Mouse (Mus musculus): ENCODE measurements around the gene Mansc4. TPM values are rescaled to one million over a fixed set of nuclear protein-coding genes. Genes with fewer than 3 reads are reported as not detected.

The Mansc4 gene
- total and polyA plus RNA-seq, 2 experiments from 2014 or later: 1.6 TPM

DNA sequence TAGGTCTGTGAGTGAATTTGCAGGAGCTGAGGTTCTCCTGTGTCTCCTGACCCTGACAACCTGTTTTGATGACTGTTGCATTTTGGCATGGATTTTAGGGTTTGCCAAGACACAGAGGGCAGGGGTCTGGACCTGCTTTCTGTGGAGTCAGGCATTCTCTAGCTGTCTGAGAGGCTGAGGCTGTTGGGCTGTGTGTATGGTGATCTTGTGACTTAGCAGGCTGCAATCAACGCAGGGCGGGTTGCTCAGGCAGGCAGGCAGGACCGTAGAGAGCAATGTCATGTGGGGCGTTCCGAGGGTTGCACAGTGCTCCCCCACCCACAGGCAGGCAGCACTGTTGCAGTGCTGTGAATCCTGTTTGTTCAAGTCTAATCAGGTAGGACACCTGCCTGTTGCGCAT, 19.9 kb upstream of the Mansc4 start:
- ATAC-seq (no peak), DNase-seq (no peak)
- TF ChIP-seq CTCF (IDR thresholded peaks at IDR 0.05; ENCODE audit: low read depth): no peak
- H3K27ac ChIP-seq (ENCODE audit: low read depth, low read length): no peak overlapping the region
- H3K9ac ChIP-seq: no peak overlapping the region
- no peaks in the 10 kb centered on the region for H3K9me3 ChIP-seq (ENCODE audit: low read length)
- no peak overlapping the region for H3K4me2 ChIP-seq (ENCODE audit: low read depth)
- H3K4me1 ChIP-seq (ENCODE audit: insufficient read depth): no peaks in the 10 kb centered on the region
- WGBS: 94% methylated on average over 6 of the region's 6 CpGs
- H3K4me3 ChIP-seq (ENCODE audit: low read depth, low read length): no peak overlapping the region
- H3K36me3 ChIP-seq (ENCODE audit: insufficient read depth): peaks cover 31% of the 10 kb centered on the region
- no peaks in the 10 kb centered on the region for H3K27me3 ChIP-seq (ENCODE audit: insufficient read depth, low read length)

DNA sequence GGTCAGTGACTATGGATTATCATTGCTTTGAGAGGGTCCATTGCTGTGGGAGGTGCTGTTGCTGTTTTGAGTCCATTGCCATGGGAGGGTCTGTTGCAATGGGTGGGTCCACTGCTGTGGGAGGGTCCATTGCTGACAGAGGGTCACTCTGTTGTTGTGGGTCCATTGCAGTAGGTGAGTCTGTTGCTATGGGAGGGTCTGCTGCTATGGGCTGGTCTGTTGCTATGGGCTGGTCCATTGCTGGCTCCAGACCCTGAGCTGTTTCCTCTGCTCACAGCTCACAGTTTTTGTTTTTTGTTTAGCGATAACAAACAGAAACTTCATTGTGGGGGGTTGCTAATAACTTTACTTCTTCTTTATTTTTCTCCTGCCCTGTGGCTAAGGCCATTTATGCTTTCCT, 18.7 kb upstream of the Mansc4 start:
- peaks cover 31% of the 10 kb centered on the region for H3K36me3 ChIP-seq (ENCODE audit: insufficient read depth)
- no peaks in the 10 kb centered on the region for H3K4me1 ChIP-seq (ENCODE audit: insufficient read depth)
- no peaks in the 10 kb centered on the region for H3K27me3 ChIP-seq (ENCODE audit: insufficient read depth, low read length)
- WGBS: 92% methylated on average over 1 of the region's 1 CpGs
- ATAC-seq: no peak
- TF ChIP-seq CTCF (IDR thresholded peaks at IDR 0.05; ENCODE audit: low read depth): no peak
- no peak overlapping the region for H3K4me3 ChIP-seq (ENCODE audit: low read depth, low read length)
- H3K9ac ChIP-seq: no peak overlapping the region
- H3K9me3 ChIP-seq (ENCODE audit: low read length): no peaks in the 10 kb centered on the region
- DNase-seq: no peak
- H3K27ac ChIP-seq (ENCODE audit: low read depth, low read length): no peak overlapping the region
- H3K4me2 ChIP-seq (ENCODE audit: low read depth): no peak overlapping the region

GRCm38 (mm10) chr6:147102293-147102692, 15.5 kb upstream of the Mansc4 start:
- H3K27me3 ChIP-seq (ENCODE audit: insufficient read depth, low read length): no peaks in the 10 kb centered on the region
- H3K4me2 ChIP-seq (ENCODE audit: low read depth): no peak overlapping the region
- H3K4me1 ChIP-seq (ENCODE audit: insufficient read depth): no peaks in the 10 kb centered on the region
- DNase-seq: no peak
- H3K27ac ChIP-seq (ENCODE audit: low read depth, low read length): no peak overlapping the region
- no peaks in the 10 kb centered on the region for H3K9me3 ChIP-seq (ENCODE audit: low read length)
- WGBS: 84% methylated on average over 3 of the region's 3 CpGs
- H3K36me3 ChIP-seq (ENCODE audit: insufficient read depth): peaks cover 12% of the 10 kb centered on the region
- no peak overlapping the region for H3K9ac ChIP-seq
- no peak for ATAC-seq
- TF ChIP-seq CTCF (IDR thresholded peaks at IDR 0.05; ENCODE audit: low read depth): 0 out of 2 replicates have a peak, but pooled peaks have one; percentile 24
- H3K4me3 ChIP-seq (ENCODE audit: low read depth, low read length): no peak overlapping the region

GRCm38 (mm10) chr6:147099458-147100277, 12.8 kb upstream of the Mansc4 start:
- DNase-seq (no peak), ATAC-seq (no peak)
- Histone ChIP-seq H3K4me2 (ENCODE audit: low read depth) (no peak overlapping the region), H3K4me1 (ENCODE audit: insufficient read depth) (peaks cover 3% of the 10 kb centered on the region; the same call in 1 of the 2 replicates), H3K27ac (ENCODE audit: low read depth, low read length) (no peak overlapping the region), H3K9me3 (ENCODE audit: low read length) (no peaks in the 10 kb centered on the region), H3K4me3 (ENCODE audit: low read depth, low read length) (no peak overlapping the region), H3K27me3 (ENCODE audit: insufficient read depth, low read length) (no peaks in the 10 kb centered on the region), H3K36me3 (ENCODE audit: insufficient read depth) (peaks cover 13% of the 10 kb centered on the region), H3K9ac (no peak overlapping the region)
- 83% methylated on average over 19 of the region's 19 CpGs for WGBS
- TF ChIP-seq CTCF (IDR thresholded peaks at IDR 0.05; ENCODE audit: low read depth): no peak

GRCm38 (mm10) chr6:147097346-147097929, 10.6 kb upstream of the Mansc4 start:
- Histone ChIP-seq H3K27me3 (ENCODE audit: insufficient read depth, low read length) (no peaks in the 10 kb centered on the region), H3K4me2 (ENCODE audit: low read depth) (no peak overlapping the region), H3K4me1 (ENCODE audit: insufficient read depth) (peaks cover 12% of the 10 kb centered on the region; the same call in 1 of the 2 replicates), H3K36me3 (ENCODE audit: insufficient read depth) (peaks cover 8% of the 10 kb centered on the region), H3K9me3 (ENCODE audit: low read length) (no peaks in the 10 kb centered on the region), H3K9ac (no peak overlapping the region), H3K4me3 (ENCODE audit: low read depth, low read length) (no peak overlapping the region), H3K27ac (ENCODE audit: low read depth, low read length) (no peak overlapping the region)
- ATAC-seq: no peak
- 56% methylated on average over 8 of the region's 8 CpGs for WGBS
- no peak for TF ChIP-seq CTCF (IDR thresholded peaks at IDR 0.05; ENCODE audit: low read depth)
- no peak for DNase-seq

- TF ChIP-seq CTCF (IDR thresholded peaks at IDR 0.05; ENCODE audit: low read depth): no peak
- WGBS: 81% methylated on average over 3 of the region's 3 CpGs
Measured at GRCm38 (mm10) chr6:147096934-147097333, 10.1 kb upstream of the Mansc4 start.

GRCm38 (mm10) chr6:147096109-147096508, 9.3 kb upstream of the Mansc4 start:
- ATAC-seq: no peak
- no peak for DNase-seq
- no peak overlapping the region for H3K4me2 ChIP-seq (ENCODE audit: low read depth)
- peaks cover 2% of the 10 kb centered on the region; the same call in 1 of the 2 replicates for H3K36me3 ChIP-seq (ENCODE audit: insufficient read depth)
- no peaks in the 10 kb centered on the region for H3K9me3 ChIP-seq (ENCODE audit: low read length)
- peaks cover 15% of the 10 kb centered on the region; the same call in 1 of the 2 replicates for H3K4me1 ChIP-seq (ENCODE audit: insufficient read depth)
- no peak overlapping the region for H3K9ac ChIP-seq
- no peaks in the 10 kb centered on the region for H3K27me3 ChIP-seq (ENCODE audit: insufficient read depth, low read length)
- 95% methylated on average over 4 of the region's 4 CpGs for WGBS
- H3K27ac ChIP-seq (ENCODE audit: low read depth, low read length): no peak overlapping the region
- H3K4me3 ChIP-seq (ENCODE audit: low read depth, low read length): no peak overlapping the region
- TF ChIP-seq CTCF (IDR thresholded peaks at IDR 0.05; ENCODE audit: low read depth): no peak

More at GRCm38 (mm10) chr6:147096934-147097333, 10.1 kb upstream of the Mansc4 start:
- peaks cover 15% of the 10 kb centered on the region; the same call in 1 of the 2 replicates for H3K4me1 ChIP-seq (ENCODE audit: insufficient read depth)
- H3K9ac ChIP-seq: no peak overlapping the region
- H3K4me3 ChIP-seq (ENCODE audit: low read depth, low read length): no peak overlapping the region
- H3K9me3 ChIP-seq (ENCODE audit: low read length): no peaks in the 10 kb centered on the region
- H3K27me3 ChIP-seq (ENCODE audit: insufficient read depth, low read length): no peaks in the 10 kb centered on the region
- H3K4me2 ChIP-seq (ENCODE audit: low read depth): no peak overlapping the region
- H3K27ac ChIP-seq (ENCODE audit: low read depth, low read length): no peak overlapping the region
- DNase-seq (no peak), ATAC-seq (no peak)
- H3K36me3 ChIP-seq (ENCODE audit: insufficient read depth): peaks cover 3% of the 10 kb centered on the region
